Mouse (Mus musculus): ENCODE results near the gene Gm49384.

Gene Gm49384

DNA sequence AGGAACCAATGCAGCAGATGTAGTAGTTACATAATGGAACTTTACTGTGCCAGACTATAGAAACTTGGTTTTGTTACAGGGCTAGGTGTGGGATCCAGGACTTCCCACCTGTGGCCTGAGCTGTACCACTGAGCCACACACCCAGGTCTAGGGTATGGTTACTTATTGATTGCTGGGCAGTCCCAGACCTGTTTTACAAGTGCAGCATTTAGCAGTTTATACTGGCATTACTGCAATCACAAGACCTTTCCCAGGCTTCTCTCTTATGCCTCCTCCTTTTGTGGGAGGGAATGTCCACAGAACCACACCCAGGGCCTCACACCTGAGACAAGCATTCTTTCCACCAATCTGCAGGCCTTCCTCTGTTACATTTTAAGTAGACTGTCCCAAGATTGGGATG lies 5.1 kb downstream of the Gm49384 start:
- DNase-seq = no peak

DNA sequence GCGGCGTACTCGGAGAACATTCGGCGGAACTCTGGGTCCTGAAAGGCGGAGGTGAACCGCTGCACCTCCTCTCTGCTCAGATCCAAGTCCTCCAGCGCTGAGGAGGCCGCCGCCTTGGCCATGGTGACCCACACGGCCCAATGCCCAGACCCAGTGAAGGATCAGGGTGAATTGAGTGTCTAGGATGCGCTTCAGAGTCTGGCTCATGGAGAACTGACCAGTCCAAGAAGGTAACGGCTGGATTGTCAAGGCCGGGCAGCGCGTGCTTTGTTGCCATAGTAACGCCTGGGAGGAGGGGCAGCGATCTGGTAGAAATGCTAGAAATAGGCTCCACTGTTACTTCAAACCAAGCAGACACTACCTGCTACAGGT lies 5.9 kb downstream of the Gm49384 start, which contains the start of gene Dnaaf2:
Gene Dnaaf2, minus strand, starts transcription at position 266 of the 372 bp plus-strand sequence.
- peak; percentile 66 to 74 for DNase-seq

DNA sequence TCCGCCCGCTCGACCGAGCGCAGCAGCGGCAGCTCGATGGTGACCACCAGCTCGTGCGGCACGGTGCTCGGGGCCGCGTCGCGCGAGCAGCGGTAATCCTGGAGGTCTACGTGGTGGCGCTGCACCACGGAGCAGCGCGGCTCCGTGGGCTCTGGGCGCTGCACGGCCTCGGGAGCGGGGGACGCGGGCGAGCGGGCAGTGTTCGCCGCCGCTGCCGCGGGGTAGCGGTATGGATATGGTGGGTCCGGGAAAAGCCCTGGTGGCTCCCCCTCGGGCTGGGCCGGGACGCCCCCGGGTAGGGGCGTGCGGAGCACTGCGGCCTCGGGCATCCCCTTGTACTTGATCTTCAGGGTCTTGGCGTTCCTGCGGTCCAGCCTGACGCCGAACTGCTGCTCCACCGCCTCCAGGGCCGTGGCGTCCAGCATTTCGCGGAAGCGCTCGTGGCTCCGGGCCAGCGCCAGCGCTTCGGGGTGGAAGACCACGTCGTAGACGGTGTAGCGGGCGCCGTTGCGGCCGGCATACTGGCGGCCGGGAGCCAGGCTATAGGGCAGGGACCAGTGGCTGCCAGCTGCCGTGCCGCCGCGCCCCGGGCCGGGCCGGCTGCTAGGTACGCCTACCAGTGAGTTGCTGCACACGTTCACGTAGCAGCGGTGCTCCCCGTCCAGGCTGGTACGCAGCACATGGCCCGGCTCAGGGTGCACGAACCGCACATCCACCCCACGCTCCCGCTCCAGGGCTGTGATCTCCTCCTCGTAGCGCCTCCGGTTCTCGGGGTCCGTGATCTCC lies 6.5 kb downstream of the Gm49384 start:
- DNase-seq = peak; percentile 47 to 67

- peak; percentile 69 to 85 for DNase-seq
These were observed 7.4 kb downstream of the Gm49384 start, which contains the start of gene Gm49383 for GRCm38 (mm10) chr12:69196444-69197377. Gene Gm49383, minus strand, starts transcription at chr12:69197104.

- DNase-seq = no peak
These were observed 11.4 kb downstream of the Gm49384 start for GRCm38 (mm10) chr12:69192637-69193036.

- no peak for DNase-seq
These were observed 12.7 kb downstream of the Gm49384 start for GRCm38 (mm10) chr12:69191396-69191795.

DNA sequence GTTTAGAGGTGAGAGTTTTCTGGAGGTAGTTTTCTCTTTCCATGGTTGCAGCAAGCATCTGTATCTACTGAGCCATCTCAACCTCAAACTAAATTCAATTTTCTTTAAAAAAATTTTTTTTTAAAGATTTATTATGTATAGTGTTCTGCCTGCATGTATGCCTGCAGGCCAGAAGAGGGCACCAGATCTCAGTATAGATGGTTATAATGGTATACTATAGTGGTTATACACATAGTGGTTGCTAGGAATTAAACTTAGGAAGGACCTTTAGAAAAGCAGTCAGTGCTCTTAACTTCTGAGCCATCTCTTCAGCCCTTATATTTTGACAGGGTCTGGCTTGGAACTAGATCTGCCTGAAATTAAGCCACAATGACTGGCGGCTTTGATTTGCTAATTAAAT lies 13.5 kb downstream of the Gm49384 start:
- DNase-seq = no peak

- no peak for DNase-seq
These were observed 14.0 kb downstream of the Gm49384 start for GRCm38 (mm10) chr12:69190074-69190473.

- DNase-seq = no peak
These were observed 17.1 kb downstream of the Gm49384 start for GRCm38 (mm10) chr12:69186811-69187471.

DNA sequence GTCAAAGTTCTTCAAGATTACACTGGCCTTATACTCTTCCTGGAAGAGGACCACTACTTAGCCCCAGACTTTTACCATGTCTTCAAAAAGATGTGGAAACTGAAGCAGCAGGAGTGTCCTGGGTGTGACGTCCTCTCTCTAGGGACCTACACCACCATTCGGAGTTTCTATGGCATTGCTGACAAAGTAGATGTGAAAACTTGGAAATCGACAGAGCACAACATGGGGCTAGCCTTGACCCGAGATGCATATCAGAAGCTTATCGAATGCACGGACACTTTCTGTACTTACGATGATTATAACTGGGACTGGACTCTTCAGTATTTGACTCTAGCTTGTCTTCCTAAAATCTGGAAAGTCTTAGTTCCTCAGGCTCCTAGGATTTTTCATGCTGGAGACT lies 18.7 kb downstream of the Gm49384 start:
- no peak for DNase-seq

- no peak for DNase-seq
These were observed 19.4 kb downstream of the Gm49384 start for GRCm38 (mm10) chr12:69184342-69185295.

DNA sequence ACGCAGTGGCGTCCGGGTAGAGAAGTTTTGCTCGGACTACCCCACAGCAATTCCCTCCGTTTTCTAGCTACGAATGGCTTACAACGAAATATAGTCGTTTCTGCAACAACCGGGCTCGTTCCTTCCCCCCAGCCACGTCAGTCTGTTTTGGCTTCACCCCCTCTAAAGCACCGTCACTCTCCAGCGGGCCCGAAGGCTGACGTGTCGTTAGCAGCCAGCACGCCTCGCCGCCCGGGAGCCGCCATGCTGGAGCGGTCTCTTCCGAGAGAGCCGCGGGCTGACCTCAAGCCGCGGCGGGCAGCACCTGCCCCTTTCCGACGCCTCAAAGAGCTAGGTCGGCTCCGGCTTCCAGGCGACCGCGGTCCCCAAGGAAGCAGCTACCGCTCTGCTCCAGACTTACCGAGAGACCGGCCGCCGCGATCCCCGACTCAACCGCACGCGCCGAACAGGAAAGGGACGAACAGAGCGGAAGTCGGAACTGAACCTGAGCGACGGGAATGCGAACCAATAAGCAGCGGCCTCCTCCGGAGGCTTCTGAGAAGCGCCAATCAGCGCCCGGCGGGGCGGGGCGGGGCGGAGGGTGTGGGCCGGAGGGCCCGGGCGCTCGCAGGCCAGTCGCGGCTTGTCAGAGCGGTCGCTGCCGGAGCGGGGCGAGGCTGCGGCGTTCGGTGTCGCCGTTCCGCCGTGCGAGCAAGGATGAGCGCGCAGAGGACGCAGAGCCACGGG lies 20.3 kb downstream of the Gm49384 start, which contains the start of the genes Rpl36al and Mgat2:
Gene Rpl36al, minus strand, starts transcription at position 501 of the 726 bp plus-strand sequence.
Gene Mgat2, plus strand, starts transcription at position 575 of the 726 bp plus-strand sequence.
- DNase-seq = peak; percentile 99 to 100

- no peak for DNase-seq
These were observed 22.3 kb downstream of the Gm49384 start for GRCm38 (mm10) chr12:69181800-69182199.

- no peak for DNase-seq
These were observed 24.7 kb downstream of the Gm49384 start for GRCm38 (mm10) chr12:69179371-69179770.

- DNase-seq = no peak
These were observed 26.5 kb downstream of the Gm49384 start for GRCm38 (mm10) chr12:69177526-69177925.

DNA sequence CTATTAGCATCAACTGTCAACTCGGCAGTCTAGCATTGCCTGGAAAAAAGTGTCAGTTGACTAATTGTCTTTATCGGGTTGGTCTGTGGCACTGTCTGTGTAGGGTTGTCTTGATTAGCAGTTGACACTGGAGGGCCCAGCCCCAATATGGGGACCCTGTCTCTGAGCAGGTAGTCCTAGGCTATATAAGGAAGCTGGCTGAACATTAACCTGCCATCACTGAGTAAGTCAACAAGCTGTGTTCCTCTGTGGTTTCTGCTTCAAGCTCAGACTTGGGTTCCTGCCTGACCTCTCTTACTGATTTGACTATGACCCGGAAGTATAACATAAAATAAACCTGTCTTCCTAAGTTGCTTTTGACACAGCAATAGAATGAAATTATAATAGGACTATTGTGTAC lies 28.1 kb downstream of the Gm49384 start:
- DNase-seq = no peak

GRCm38 (mm10) chr12:69171307-69171706 lies 32.8 kb downstream of the Gm49384 start:
- DNase-seq = no peak

- DNase-seq = peak; percentile 79 to 88
These were observed 35.5 kb downstream of the Gm49384 start, which contains the start of gene Lrr1 for GRCm38 (mm10) chr12:69168461-69169106. Gene Lrr1, plus strand, starts transcription at chr12:69168814.

DNA sequence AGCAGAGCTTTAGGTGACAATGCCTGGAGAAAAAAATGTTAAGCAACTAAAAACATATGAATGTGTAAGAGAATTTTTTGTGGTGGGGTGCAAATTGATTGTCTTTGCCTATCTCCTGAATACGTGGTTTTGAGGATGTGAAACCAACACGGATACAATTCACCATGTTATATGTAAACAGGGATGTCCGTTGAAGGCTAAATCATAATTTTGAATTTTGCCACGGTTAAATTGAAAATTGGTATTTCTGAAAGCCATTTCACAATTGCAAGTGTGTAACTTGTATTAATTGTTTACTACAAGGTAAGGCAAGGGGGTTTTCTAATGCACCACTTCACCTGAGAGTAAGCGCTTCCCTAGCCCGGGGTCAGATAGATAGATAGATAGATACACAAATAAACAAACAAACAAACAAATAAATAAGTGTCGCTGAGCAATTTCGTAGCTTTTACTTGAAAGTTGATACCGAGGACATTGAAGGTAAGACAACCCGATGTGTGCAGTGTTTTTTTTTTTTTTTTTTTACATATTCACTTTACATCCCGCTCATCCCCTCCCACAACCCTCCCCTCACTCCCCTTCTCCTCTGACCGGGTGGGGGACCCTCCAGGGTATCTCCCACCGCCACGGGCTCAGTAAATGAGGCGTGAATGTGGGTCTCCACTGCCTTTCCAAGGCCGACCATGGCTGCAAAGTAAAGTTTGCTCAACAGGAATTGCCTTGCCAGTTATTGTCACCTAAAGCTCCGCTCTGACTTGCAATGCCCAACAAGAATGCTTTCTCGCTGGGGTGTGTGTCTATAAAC lies 36.2 kb downstream of the Gm49384 start:
- no peak for DNase-seq
